Comparison of ENCODE assay signal across 23 mouse cellular contexts in the genomic region with DNA sequence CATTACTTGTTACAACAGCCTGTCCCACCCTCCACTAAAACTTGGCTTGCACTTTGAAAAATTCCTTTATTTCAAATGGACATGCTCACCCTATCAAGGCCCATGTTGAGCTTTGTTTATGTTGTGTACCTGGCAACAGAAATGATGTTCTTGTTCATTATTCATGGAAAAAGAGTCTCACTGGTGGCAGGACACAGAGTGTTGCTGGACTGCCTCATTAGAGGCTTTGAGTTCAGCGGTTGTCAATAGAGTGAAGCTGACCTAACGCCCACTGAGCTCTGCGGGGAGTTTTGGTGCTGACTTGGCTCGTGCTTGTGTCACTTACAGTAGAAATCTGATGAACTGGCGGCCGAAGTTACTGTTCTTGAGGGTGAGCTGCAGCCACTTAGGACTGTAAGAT.
DNase-seq lines count a peak whose midpoint lies in the region; ATAC-seq and TF ChIP-seq lines count a peak whose summit lies in the region.
"Had no signal": no experiment of that assay in that cellular context is flagged by ENCODE, and none has a peak within 500 bp of the region (broad histone marks: within the 10 kb centered on the region; RNA-seq: fewer than 3 reads in every experiment).

No protein-coding gene starts in this region.

- 0 out of 2 replicates have a peak, but pooled peaks have one; percentile 20 for TF ChIP-seq EP300 in lung, postnatal 0 days (IDR thresholded peaks at IDR 0.05)

- H3K4me1 ChIP-seq in lung, embryonic 14.5 days (ENCODE audit: insufficient read depth) = no peaks in the 10 kb centered on the region
- peaks cover 2% of the 10 kb centered on the region; the same call in 1 of the 2 replicates for H3K4me1 ChIP-seq in lung, postnatal 0 days (ENCODE audit: insufficient read depth, low read depth, low read length)
- H3K4me1 ChIP-seq: embryonic facial prominence, embryonic 12.5 days; embryonic facial prominence, embryonic 15.5 days; hindbrain, embryonic 12.5 days; hindbrain, embryonic 15.5 days had no signal

- H3K27me3 ChIP-seq in lung, embryonic 14.5 days (ENCODE audit: insufficient read depth, low read length) = no peaks in the 10 kb centered on the region
- H3K27me3 ChIP-seq in lung, postnatal 0 days (replicated peaks; ENCODE audit: insufficient read depth, low read length) = no peaks in the 10 kb centered on the region
- H3K27me3 ChIP-seq: embryonic facial prominence, embryonic 12.5 days; embryonic facial prominence, embryonic 15.5 days; hindbrain, embryonic 12.5 days; hindbrain, embryonic 15.5 days; Patski had no signal

- H3K9ac ChIP-seq in lung, embryonic 14.5 days = no peak overlapping the region
- no peak overlapping the region for H3K9ac ChIP-seq in lung, postnatal 0 days (replicated peaks; ENCODE audit: low read depth)
- H3K9ac ChIP-seq: embryonic facial prominence, embryonic 12.5 days; embryonic facial prominence, embryonic 15.5 days; forebrain, postnatal 0 days; hindbrain, embryonic 12.5 days; hindbrain, embryonic 15.5 days had no signal

- H3K4me3 ChIP-seq in lung, embryonic 14.5 days (ENCODE audit: low read depth, low read length) = no peak overlapping the region
- H3K4me3 ChIP-seq in lung, postnatal 0 days (ENCODE audit: low read depth, low read length) = no peak overlapping the region
- H3K4me3 ChIP-seq: embryonic facial prominence, embryonic 12.5 days; embryonic facial prominence, embryonic 15.5 days; gastrocnemius, adult 2 months; hindbrain, embryonic 12.5 days; hindbrain, embryonic 15.5 days had no signal

- ATAC-seq in lung, embryonic 14.5 days (ENCODE audit: insufficient read depth) = peak; percentile 41; the same call in 1 of the 2 replicates
- ATAC-seq in lung, postnatal 0 days = peak; percentile 77
- ATAC-seq: forebrain, embryonic 14.5 days; forebrain, postnatal 0 days; Patski had no signal

- 62% methylated on average over 6 of the region's 6 CpGs for WGBS in lung, embryonic 14.5 days
- 66% methylated on average over 6 of the region's 6 CpGs for WGBS in lung, postnatal 0 days

- no peaks in the 10 kb centered on the region for H3K9me3 ChIP-seq in lung, embryonic 14.5 days (ENCODE audit: low read depth, low read length)
- no peaks in the 10 kb centered on the region for H3K9me3 ChIP-seq in lung, postnatal 0 days (ENCODE audit: low read length)
- H3K9me3 ChIP-seq: embryonic facial prominence, embryonic 12.5 days; embryonic facial prominence, embryonic 15.5 days; hindbrain, embryonic 12.5 days; hindbrain, embryonic 15.5 days had no signal

- H3K36me3 ChIP-seq in lung, embryonic 14.5 days (ENCODE audit: insufficient read depth) = peaks cover 9% of the 10 kb centered on the region; the same call in 1 of the 2 replicates
- H3K36me3 ChIP-seq in lung, postnatal 0 days (ENCODE audit: insufficient read depth, low read length) = no peaks in the 10 kb centered on the region
- H3K36me3 ChIP-seq: embryonic facial prominence, embryonic 15.5 days had no signal

- peak; percentile 50 for DNase-seq in lung, embryonic 14.5 days
- no peak for DNase-seq in lung, adult 18-20 months
- DNase-seq in lung, postnatal 0 days (ENCODE audit: low spot score) = peak; percentile 56
- no peak for DNase-seq in lung, postnatal 14 days
- DNase-seq in retina, embryonic 14.5 days (ENCODE audit: low spot score) = peak; percentile 35
- no peak for DNase-seq in thymus, adult 18-20 months
- DNase-seq: adrenal gland, adult 2 months; adrenal gland, postnatal 14 days; cerebellum, adult 11 months; cerebellum, adult 2 months; cerebellum, adult 9-11 months; cerebellum, postnatal 25 days; forebrain, postnatal 0 days; gastrocnemius, adult 2 months; gastrocnemius, postnatal 14 days; heart, adult 11 months had no signal

- H3K4me2 ChIP-seq in lung, embryonic 14.5 days = no peak overlapping the region
- no peak overlapping the region for H3K4me2 ChIP-seq in lung, postnatal 0 days (replicated peaks; ENCODE audit: low read depth, low read length)
- H3K4me2 ChIP-seq: embryonic facial prominence, embryonic 12.5 days; embryonic facial prominence, embryonic 15.5 days; heart, embryonic 11.5 days; hindbrain, embryonic 12.5 days; hindbrain, embryonic 15.5 days had no signal

- no peak for TF ChIP-seq CTCF in lung, embryonic 14.5 days (IDR thresholded peaks at IDR 0.05; ENCODE audit: low read depth)
- no peak for TF ChIP-seq CTCF in lung, postnatal 0 days (IDR thresholded peaks at IDR 0.05)

- H3K27ac ChIP-seq in lung, embryonic 14.5 days (ENCODE audit: low read depth) = no peak overlapping the region
- H3K27ac ChIP-seq in lung, postnatal 0 days (ENCODE audit: low read length) = no peak overlapping the region
- H3K27ac ChIP-seq: embryonic facial prominence, embryonic 12.5 days; embryonic facial prominence, embryonic 15.5 days; gastrocnemius, adult 2 months; hindbrain, embryonic 12.5 days; hindbrain, embryonic 15.5 days had no signal

Comparison
In these comparisons a context has a peak if more than half of its experiments do, and no peak if none do; other contexts are left out.
1. DNase-seq: peak in lung, embryonic 14.5 days (single experiment), lung, postnatal 0 days (single experiment) and retina, embryonic 14.5 days (single experiment); none in lung, adult 18-20 months (0 of 2), lung, postnatal 14 days (single experiment) and thymus, adult 18-20 months (0 of 2).